Mouse (Mus musculus) G1E (cell line): ENCODE data around the gene Ccl27b. TPM values are rescaled to one million over a fixed set of nuclear protein-coding genes. Genes with fewer than 3 reads are reported as not detected.
"Not testable (repeated sequence)": the region's sequence is repeated elsewhere in the genome, so short reads cannot be mapped to it uniquely, and the experiment has no call there.

Experiments
- ATAC-seq: 2 replicates; pipeline ENCODE4 v1.8.0; 2016; ENCODE audit warnings: mild to moderate bottlenecking; ENCODE audit not compliant: insufficient number of reproducible peaks, poor library complexity, low FRiP score, severe bottlenecking; ENCODE audit errors: extremely low read depth
- DNase-seq: peaks from one replicate; pipeline ENCODE4 v3.0.0; 2012; ENCODE audit warnings: low spot score
- H3K27me3 ChIP-seq: 2 replicates; pipeline ENCODE4 v1.6.1; 2012; ENCODE audit warnings: mild to moderate bottlenecking, low read length, inconsistent platforms; ENCODE audit not compliant: insufficient read depth
- H3K36me3 ChIP-seq: replicated peaks from 2 replicates; pipeline ENCODE3; 2012; ENCODE audit warnings: mild to moderate bottlenecking, inconsistent platforms
- H3K4me1 ChIP-seq: 2 replicates; pipeline ENCODE4 v1.6.1; 2012; ENCODE audit warnings: low read depth, low read length, inconsistent platforms, mixed read lengths; ENCODE audit not compliant: insufficient read depth
- H3K4me3 ChIP-seq: 2 replicates; pipeline ENCODE4 v1.5.1; 2012; ENCODE audit warnings: low read depth, mild to moderate bottlenecking, inconsistent platforms, low read length, moderate library complexity, mixed read lengths
- H3K9me3 ChIP-seq: replicated peaks from 2 replicates; pipeline ENCODE4 v1.6.1; 2012; ENCODE audit warnings: inconsistent platforms
- polyA plus RNA-seq: library from polyadenylated mRNA; stranded (reverse); fragments of >175 nt; gene quantifications from 2 replicates; pipeline ENCODE4 v1.2.3, GENCODE M21; 2012
- total RNA-seq, 2 experiments: library from RNA; stranded (forward) in 1 of 2; stranded (reverse) in 1 of 2; fragments of 200-1000 nt in 1 of 2; fragments of >200 nt in 1 of 2; fragmentation: Nextera tagmentation in 1 of 2; gene quantifications; 2 replicates each; pipeline ENCODE4 v1.2.3; 2014 to 2017

Ccl27b gene
- total RNA-seq (2014; fragmentation: Nextera tagmentation) (not detected in 2 replicates), total RNA-seq (2017) (not detected in 2 replicates), polyA plus RNA-seq (not detected in 2 replicates)

DNA sequence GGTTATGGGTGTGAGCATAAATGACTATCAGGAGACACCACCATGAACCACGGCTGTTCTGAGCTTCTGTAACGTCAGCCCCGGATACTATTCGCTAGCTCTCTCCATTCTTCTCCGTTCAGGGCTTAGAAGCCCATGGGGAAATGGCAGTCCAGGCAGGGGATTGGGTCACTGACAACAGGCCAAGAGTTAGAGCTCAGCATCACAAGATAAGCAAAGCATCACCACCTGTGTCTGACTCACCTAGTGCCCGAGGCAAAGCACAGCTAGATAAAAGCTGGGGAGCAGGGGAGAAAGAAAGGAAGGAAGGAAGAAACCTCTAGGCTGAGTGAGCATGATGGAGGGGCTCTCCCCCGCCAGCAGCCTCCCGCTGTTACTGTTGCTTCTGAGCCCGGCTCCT, at the start of gene Ccl27b:
Gene Ccl27b, plus strand, starts transcription at position 301 of the 400 bp plus-strand sequence.
- not testable (repeated sequence) for H3K36me3 ChIP-seq, ATAC-seq, DNase-seq, H3K27me3 ChIP-seq, H3K4me3 ChIP-seq, H3K4me1 ChIP-seq, H3K9me3 ChIP-seq

- H3K4me1 ChIP-seq, H3K4me3 ChIP-seq, H3K9me3 ChIP-seq, H3K36me3 ChIP-seq, ATAC-seq, DNase-seq, H3K27me3 ChIP-seq: not testable (repeated sequence)
These were observed 43.2 kb upstream of the Ccl27b start, which contains the start of gene Gm10591 for GRCm38 (mm10) chr4:42611895-42612294. TSS of gene Gm10591 (plus strand) at chr4:42612195.

- H3K36me3 ChIP-seq, ATAC-seq, H3K27me3 ChIP-seq, H3K4me1 ChIP-seq, H3K9me3 ChIP-seq, H3K4me3 ChIP-seq, DNase-seq: not testable (repeated sequence)
These were observed 25.6 kb upstream of the Ccl27b start, which contains the start of gene Gm2564 for GRCm38 (mm10) chr4:42629419-42629818. TSS of gene Gm2564 (plus strand) at chr4:42629719.

- H3K36me3 ChIP-seq, ATAC-seq: not testable (repeated sequence)
These were observed 6.7 kb downstream of the Ccl27b start, which contains the start of gene Il11ra2 for GRCm38 (mm10) chr4:42661793-42662192. TSS of gene Il11ra2 (minus strand) at chr4:42661893.

GRCm38 (mm10) chr4:42675415-42675814, 20.4 kb downstream of the Ccl27b start:
- not testable (repeated sequence) for H3K27me3 ChIP-seq, DNase-seq, H3K4me3 ChIP-seq, ATAC-seq, H3K36me3 ChIP-seq, H3K4me1 ChIP-seq, H3K9me3 ChIP-seq

More at GRCm38 (mm10) chr4:42661793-42662192, 6.7 kb downstream of the Ccl27b start, which contains the start of gene Il11ra2:
- DNase-seq, H3K4me3 ChIP-seq, H3K27me3 ChIP-seq, H3K9me3 ChIP-seq, H3K4me1 ChIP-seq: not testable (repeated sequence)

GRCm38 (mm10) chr4:42679365-42679764, 24.3 kb downstream of the Ccl27b start:
- H3K4me1 ChIP-seq, H3K9me3 ChIP-seq, H3K36me3 ChIP-seq, H3K27me3 ChIP-seq, H3K4me3 ChIP-seq, ATAC-seq, DNase-seq: not testable (repeated sequence)

DNA sequence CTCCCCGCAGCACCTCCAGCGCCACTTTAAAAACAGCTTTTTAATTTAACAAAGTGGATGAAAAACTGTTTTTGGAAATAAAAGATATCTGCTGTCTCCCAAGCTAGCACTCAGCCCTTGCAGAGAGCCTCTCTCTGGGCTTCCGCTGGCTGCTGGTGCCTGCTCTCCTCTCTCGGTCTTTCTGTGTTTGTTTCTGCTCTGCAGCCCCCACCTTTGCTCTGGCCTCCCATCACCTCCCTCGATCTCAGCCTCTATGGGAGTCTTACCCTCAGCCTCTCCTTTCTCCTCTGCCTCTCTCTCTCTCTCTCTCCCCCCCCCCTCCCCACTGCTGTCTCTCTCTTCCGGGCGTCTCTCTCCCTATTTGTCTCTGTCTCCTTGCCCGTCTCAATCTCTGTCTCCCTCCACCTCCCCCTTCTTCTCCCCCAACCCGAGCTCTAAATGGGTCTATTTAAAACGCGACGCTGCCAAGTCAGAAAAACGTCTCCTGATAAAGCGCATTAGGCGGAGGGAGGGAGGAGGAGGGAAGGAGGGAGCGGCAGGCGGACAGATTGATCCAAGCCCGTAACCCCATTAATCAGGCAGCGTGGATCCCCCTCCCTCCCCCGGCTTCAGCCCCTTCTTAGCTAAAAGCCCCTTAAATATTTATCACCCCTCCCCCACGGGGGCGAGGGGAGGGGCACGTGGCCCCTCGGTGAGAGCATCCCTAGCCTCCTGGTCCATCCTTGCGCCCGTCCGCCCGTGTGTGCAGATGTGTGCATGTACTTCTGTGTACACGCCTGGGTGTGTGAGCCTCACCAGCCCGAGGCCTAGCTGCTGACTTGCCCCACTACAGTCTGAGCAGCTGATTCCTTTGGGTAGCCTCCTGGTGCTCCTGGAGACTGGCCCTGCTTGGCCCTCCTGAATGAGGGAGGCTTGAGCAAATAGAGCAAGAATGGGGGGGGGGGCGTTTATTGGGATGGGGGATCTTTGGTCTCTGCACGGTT, 25.6 kb downstream of the Ccl27b start:
- not testable (repeated sequence) for DNase-seq, ATAC-seq, H3K4me3 ChIP-seq

DNA sequence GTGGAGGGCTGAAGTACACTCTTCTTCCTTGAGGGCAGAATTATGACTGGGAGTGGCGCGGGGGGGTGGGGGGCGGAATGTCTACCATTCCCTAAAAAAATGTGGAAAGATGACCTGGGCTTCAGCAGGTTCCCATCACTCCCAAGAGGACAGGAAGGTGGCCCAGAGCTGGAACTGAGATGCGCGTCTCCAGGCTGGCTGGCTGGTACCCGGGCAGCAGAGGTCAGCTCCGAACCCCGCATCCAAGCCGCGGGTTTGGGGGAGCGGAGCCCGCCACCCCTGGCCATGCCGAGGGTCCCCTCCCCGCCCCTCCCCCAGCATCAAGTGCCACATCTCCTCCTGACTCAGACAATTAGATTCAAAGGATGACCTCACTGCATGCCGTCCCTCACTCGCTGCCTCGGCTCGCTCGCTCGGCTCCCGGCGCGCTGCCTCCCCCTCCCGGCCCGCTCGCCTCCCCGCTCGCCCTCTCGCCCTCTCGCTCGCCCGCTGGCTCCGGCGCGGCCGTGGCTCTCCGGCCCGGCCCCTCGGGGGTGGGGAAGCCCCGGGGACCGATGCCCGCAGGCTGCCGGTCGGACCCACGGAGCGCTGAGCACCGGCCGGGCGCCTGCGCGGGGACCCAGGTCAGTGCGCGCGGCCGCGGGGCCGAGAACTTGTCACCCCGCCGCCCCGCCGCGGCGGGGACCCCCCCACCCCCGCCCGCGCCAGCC, 26.6 kb downstream of the Ccl27b start:
- not testable (repeated sequence) for H3K4me3 ChIP-seq, DNase-seq, H3K4me1 ChIP-seq, H3K27me3 ChIP-seq, H3K9me3 ChIP-seq, H3K36me3 ChIP-seq, ATAC-seq

More for the DNA sequence above, 25.6 kb downstream of the Ccl27b start:
- H3K27me3 ChIP-seq, H3K36me3 ChIP-seq, H3K9me3 ChIP-seq, H3K4me1 ChIP-seq: not testable (repeated sequence)

DNA sequence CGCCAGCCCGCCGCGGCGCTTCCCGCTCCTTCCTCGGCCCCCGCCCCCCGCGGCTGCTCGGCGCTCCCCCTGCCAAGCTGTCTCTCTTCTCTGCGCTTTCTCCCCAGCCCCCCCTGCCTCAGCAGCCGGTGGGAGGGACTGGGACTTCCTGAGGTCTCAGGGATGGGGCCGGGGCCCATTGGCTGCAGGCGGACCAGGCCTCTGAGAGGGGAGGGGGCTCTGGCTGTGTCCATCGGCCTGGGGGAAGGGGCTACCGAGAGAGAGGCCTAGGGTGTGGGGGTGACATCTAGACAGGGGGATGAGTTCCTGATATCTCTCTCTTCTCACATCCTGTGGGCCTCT, 27.1 kb downstream of the Ccl27b start:
- not testable (repeated sequence) for H3K4me1 ChIP-seq, ATAC-seq, DNase-seq, H3K9me3 ChIP-seq, H3K4me3 ChIP-seq, H3K27me3 ChIP-seq, H3K36me3 ChIP-seq
